Mouse (Mus musculus) small intestine, adult 2 months (tissue): ENCODE data around the gene Rnaseh2a.

ENCODE experiments used
- CTCF ChIP-seq: fragments of 200-500 bp; IDR thresholded peaks from 2 replicates; pipeline ENCODE4 v1.5.1; 2012; ENCODE audit warnings: low read depth, mild to moderate bottlenecking, control low read depth, inconsistent platforms, low read length, moderate library complexity, mixed read lengths; ENCODE audit not compliant: insufficient replicate concordance, insufficient read length; ENCODE audit errors: extremely low read depth
- POLR2A ChIP-seq: fragments of 200-500 bp; IDR thresholded peaks from 2 replicates; pipeline ENCODE4 v1.6.1; 2012; ENCODE audit warnings: low read depth, mild to moderate bottlenecking, control low read depth, inconsistent platforms, low read length, moderate library complexity

- no peak for TF ChIP-seq POLR2A
- TF ChIP-seq CTCF, result no peak
Measured at GRCm38 (mm10) chr8:84968650-84969049, 917 bp downstream of the Rnaseh2a start.
